Mouse (Mus musculus) thymus, postnatal 14 days (tissue): ENCODE data around the gene Pax5.
"Not testable (repeated sequence)": the region's sequence is repeated elsewhere in the genome, so short reads cannot be mapped to it uniquely, and the experiment has no call there.

Source experiments
- DNase-seq: peaks from one replicate; pipeline ENCODE4 v3.0.0; 2021

Pax5 gene

DNA sequence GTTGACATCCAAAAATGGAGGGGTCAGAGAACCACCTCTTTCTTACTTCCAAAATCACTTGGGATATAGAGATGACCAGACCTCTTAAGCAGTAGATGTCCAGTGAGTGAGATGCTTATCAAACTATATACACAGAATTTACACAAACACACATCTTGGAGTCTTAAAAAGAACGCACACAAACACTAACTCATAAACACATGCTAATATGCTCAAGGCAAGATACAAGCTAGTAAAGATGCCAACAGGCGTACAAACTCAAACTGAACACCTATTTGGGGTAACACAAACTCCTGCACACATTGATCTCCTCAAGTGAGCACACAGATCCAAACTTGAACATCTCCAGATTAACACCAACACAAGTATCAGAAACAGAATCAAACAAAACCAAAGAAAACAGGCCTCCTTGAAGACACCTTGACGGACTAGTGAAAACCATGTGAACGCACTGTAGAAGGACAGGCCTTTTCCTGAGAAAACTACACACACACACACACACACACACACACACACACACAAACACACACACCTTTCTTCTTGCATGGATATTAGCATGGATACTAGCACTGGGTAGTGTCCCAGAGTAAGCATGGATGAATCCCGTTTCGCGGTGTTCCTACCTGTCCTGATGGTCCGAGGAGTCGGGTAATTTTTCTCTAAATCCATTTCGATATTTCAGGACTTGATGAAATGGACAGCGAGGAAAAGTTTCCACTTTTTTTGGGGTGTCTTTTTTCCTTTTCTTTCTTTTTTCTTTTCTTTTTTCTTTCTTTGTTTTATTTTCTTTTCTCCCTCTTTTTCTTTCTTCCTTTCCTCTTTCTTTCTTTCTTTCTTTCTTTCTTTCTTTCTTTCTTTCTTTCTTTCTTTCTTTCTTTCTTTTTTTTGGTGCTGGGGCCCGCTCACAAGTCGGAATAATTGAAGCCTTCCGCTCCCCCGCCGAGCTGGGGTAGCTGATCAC is at the start of gene Pax5:
Pax5 (minus strand) TSS at position 748 of the 961 bp plus-strand sequence.
- DNase-seq: no peak

DNA sequence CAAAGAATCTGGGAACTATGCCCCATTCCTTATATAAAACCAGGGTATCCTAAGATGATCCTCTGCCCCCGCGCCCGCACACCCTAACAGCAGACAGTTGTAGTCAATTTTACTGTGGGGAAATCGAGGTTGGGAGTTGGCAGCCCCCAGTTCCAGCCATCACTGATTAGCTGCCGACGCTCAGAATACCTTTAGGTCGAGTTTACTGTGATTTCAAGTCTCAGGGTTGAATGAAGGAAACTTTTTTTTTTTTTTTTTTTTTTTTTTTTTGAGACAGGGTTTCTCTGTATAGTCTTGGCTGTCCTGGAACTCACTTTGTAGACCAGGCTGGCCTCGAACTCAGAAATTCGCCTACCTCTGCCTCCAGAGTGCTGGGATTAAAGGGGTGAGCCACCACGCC is 46.8 kb upstream of the Pax5 start:
- DNase-seq: not testable (repeated sequence)

DNA sequence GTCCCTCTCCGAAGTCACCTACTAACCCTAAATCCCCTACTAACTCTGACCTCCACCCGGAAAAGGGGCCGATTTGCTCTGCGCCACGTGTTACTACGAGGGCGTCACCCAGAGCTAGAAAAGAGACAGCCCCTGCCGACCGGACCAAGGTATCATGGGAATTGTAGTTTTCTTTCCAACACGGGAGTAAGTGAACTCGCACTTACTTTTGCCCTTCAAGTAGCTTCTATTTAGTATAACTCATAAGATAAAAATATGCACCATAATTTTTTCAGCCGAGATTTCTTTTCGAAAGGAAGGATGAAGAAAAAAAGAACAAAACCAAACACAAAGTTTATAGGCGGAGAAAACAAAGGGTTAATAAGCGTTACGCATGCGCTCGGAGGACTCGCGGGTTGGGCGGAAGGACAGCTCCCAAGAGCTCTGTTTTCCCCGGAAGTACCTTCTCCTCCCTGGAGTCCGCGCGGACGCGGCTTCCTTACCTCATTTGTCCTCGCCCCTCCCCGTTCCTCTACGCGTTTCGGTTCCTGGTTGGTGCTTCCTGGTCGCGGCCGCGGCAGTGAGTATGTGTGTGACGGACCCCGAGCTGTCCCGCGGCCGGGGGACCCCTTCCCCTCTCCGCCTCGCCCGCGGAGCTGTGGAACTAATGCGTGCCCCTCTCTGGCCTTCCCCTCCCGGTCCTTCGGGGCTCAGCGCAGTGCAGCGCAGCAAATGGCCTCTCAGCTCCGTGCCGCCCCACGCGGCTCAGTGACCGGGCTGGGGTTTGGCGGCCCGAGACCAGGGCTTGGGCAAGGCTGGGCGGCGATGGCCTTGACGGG is 46.1 kb upstream of the Pax5 start:
- peak; percentile 93 for DNase-seq

DNA sequence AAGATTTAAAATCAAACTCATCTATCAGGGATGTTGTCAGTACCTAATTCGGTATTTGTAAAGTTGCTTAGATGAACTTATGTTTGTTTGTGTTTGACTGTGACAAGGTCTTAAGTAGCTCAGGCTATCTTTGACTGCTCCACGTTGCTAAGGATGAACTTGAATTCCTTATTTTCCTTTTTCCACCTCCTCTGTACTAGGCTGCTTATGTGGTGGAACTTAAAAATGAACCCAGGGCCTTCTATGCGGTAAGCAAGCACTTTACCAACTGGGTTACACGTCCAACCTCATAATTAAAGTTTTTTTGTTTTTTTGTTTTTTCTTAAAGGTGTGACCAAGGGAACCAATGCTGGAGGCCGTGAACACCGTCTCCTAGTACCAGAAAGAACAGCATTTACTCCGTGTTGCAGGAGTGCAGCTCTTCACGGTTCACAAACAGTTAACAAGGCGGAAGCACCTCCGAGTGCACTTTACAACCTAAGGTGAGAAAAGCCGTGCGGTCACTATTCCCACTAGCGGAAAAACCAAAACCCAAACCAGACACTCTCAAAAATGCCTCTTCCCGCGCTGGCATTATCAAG is 45.4 kb upstream of the Pax5 start, which contains the start of gene Zcchc7:
Zcchc7 (plus strand) TSS at position 325 of the 581 bp plus-strand sequence.
- no peak for DNase-seq

DNA sequence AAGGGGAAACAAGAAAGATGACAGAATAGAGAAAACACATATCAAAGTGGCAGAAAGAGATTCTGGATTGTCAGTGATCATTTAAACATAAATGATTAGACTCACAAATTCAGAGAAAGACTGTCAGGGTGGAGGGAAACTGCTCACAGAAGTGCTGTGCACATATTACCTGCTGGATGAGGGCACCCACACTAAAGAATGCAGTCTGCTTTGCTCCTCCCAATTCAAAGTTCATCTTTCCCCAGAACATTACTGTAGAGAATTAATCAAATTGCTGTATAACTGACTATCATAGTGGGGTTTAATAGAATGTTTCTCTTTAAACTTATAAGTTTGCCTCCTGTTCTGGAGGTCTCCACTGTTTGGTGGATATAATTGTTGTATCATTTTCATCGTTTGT is 30.2 kb upstream of the Pax5 start:
- DNase-seq: no peak

DNA sequence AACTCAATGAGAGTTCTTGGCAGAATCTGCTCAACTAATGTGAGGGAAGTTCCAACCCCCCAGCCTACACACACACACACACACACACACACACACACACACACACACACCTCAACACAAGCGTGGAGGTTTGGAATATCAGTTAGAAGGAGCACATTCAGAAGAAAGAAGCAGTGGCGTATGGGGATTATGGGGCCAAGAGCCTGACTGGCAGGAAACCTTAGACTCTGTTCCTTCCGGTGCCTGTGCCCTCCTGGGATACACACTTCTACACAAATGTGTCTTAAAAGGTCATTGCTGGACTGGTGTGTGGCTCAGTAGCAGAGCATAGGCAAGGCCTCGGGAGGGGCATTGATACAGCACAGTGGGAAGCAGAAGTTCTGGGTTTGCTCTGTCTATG is 10.9 kb upstream of the Pax5 start:
- DNase-seq: no peak

DNA sequence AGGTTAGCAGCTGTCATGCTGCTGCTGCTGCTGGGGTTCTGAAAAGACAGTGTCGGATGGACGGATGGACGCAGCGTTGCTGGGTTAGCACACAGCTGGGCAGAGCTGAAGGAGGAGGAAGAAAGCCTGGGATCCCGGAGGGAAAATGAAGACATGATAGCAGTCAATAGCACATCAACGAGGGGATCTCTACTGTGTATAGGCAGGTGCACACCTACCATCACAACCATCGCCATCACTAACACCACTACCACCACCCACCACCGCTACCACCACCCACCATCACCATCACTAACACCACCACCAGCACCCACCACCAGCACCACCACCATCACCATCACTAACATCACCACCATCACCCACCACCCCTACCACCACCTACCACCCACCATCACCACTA is 9.8 kb upstream of the Pax5 start:
- DNase-seq: no peak

DNA sequence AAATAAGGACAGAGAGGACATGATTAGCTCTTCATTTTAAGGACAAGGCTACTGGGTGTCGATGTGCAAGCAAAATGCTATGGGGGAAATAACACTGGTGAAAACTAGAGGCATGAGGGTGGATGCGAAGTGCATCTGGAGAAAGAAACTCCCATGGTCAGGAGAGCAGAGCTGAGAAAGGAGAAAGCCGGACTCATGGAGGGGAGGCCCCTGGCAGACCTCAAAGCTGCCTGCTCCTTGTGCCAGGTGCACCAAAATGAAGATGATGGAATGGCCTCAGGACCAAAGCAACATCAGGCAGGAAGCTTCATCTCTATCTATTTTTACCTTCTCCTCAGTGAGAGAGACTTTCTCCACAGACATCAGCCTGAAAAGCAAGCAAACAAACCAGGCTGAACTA is 7.4 kb upstream of the Pax5 start:
- DNase-seq: no peak

DNA sequence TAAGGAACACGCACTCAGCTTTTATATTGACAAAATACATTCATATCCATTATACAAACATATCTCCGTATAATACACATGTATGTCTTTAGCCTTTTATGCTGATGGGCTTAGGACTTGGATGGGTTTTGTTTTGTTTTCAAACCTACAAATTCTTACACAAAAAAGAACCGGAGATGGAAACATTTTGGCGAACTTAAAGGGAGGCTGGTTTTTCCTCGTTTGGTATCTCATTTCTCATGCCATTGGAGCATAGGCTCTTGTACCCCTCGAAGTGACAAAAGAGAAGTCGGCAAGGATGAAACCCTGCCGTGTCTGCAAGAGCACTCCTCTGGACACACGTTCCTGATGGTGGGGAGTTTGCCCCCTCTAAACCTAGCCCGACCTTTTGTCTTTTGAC is 6.1 kb upstream of the Pax5 start:
- no peak for DNase-seq

DNA sequence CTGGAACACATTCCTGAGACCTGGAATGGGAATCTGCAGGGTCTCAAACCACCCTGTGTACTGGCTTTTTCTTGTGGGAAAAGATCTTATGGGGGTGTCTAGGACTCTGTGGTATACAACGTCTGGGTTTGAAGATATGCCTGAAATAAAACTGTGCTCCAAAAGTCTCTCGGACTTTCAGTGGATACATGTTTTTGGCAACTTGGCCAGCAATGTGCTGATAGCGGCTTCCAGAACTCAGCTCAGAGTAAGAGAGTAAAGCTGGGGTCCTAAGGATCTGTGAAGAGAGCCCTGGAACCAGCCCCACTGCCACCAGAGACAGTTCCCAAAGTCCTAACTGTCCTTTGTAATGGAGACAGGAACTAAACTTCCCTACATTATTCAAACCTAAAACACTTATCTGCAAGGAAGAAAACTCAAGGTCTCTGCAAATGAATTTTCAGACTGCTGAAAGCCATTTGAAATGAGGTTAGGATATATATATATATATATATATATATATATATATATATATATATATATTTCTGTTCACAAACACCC is 5.4 kb upstream of the Pax5 start:
- no peak for DNase-seq

DNA sequence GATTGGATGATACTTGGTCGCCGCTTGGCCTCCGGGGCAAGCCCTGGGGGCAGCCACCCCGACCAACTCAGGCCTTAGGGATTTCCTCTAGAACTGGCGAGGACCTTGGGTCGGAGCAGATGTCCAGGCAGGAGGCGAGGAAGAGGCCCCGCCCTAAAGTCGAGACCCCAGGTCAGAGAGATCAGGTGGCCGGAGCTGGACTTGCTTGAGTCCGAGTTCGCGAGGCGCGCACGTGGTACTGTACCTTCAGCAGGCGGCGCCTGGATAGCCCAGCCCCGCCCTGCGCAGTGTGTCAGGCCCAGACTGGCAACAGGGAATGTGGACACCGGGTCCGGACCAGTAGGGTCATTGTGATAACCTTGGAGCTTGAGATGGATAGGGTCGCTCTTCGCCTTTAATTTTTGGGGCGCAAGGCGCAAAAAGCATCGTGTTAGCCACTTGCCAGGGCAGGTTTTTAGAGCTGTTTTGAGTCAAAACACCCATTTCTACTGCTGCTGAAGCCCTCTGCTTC is 3.9 kb upstream of the Pax5 start:
- no peak for DNase-seq

DNA sequence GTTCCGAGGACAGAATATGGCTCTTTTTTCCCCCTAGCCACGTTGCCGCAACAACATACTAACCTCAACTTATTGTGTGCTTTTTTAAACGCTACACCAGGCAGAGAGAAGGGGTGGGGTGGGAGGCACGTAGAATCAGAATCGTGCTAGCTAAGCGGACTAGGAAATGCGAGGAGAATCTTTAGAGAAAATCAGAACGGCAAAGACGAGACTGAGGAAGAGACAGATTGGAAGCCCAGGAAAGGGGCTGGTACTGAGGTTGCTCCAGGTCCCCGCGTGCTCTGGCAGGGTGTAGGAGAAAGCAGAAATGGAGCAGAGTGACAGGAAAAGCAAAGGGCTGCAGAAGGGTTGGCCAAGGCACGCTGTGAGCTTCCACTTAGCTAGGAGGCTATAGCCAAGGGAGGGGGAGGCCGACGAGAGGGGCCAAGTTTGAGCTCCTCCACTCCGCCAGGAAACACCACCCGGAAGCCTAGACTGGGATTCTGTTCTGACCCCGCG is 3.3 kb upstream of the Pax5 start:
- no peak for DNase-seq

DNA sequence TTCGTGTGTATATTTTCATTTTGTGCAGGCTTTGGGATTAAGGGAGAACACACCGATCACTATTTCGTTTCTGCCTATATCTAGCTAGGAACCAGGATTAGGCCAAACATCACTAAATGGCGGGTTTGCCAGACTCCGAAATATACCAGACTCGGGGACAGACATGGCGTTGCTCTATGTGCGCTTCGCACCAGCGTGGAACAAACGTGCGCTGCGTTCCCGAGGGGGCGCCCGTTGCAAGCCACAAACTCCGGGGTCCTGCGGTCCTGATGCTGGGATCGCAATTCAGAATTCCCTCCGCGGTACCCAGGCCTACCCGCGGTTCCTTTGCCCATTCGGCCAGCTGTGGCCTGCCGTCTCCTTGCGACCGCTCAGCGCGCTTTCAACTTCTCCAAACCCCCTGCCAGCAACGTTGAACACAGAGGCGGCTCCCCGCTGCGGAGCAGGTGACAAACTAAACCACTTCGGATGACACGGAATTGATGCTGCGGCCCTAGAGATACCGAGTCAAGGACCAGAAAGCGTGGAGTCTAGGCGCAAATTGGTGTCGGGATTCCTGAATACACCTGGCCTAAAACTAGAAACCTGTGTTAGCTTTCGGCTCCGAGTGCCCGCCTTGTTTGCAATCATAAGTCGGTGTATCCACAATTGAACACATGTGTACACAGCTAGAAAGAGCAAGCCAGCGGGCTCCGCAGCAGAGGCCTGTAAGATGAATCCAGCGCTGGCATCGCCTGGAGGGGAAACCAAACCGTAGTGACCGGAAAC is 2.7 kb upstream of the Pax5 start:
- no peak for DNase-seq

DNA sequence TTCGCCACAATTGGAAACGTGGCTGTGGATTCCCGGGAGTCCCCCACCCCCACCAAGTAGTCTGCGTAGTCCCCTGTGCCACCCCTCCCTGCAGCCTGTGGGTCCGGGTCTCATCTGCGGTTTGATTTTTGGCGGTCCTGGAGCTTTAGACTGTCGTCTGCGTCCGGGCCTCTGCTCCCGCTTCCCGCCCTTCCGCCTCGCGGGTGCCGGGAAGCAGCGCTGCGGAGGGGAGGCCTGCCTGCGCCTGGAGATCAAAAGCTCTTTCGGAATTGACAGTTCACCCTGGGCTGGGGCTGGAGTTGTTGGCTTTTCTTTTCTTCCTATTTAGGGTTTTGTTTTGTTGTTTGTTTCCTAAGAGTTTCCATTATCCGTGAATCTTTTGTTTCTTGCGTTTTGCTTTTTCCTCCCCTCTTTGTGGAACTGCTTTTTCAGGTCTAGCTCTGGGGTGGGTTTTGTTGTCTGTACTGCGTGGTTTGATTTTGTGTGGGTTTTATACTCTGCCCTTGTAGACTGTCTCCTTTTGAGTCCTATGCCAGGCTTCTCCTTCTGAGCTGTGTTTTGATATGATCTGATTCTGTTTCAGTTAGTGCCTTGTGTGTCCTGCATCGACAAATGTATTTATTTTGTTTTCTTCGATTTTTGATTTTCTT is 1.9 kb upstream of the Pax5 start:
- no peak for DNase-seq

DNA sequence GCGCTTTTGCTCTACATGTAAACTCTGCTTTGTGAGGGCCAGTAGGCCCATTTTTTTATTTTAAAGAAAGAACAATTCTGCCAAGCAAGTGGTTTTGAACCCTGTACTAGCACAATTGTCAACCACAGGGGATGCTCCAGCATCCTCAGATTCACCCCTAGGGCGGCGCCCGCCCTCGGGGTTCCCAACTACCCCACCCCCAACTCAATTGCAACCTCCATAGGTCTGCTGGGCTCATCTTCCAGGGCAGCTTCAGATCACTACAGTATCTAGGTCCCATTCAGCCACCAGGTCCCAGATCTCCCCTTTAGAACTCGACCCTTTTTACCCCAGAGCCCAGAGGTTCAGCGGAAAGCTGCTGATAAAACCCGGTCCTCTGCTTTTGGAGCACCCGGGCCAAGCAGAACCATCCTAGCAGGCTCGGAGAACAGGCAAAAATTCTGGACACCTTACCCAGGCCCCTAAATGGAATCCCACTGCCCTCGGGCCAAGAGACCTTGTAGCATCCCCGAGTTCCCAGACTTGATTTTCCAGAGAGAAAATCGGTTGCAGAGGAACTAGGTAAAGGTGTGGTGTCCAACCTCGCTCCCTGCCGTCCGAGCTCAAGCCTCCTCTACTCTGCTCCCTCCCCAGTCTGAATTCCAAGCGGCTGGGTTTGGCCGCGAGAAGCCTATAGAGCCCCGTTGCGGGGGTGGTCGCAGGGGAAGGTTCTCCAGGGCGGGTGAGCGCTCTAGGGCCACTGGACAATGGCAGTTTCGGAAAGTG is 1.0 kb upstream of the Pax5 start:
- no peak for DNase-seq

DNA sequence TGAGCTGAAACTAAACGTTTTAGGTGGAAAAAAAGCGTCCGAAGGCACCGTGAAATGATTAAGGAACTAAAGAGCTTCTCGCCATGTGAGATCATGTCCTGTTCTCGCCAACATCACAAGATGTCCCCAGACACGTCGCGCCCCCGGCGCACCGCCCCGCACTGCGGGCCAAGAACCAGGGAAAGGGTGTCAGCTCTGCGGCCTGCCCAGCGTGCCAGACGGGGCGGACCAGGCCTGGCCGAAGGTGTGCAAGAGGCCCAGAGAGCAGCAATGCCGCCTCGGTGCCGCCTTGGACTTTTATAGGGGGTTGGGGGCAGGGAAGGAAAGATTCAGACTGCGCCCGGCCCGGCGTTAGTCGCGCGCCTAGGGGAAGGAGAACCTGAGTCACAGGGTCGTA is 412 bp upstream of the Pax5 start:
- no peak for DNase-seq

DNA sequence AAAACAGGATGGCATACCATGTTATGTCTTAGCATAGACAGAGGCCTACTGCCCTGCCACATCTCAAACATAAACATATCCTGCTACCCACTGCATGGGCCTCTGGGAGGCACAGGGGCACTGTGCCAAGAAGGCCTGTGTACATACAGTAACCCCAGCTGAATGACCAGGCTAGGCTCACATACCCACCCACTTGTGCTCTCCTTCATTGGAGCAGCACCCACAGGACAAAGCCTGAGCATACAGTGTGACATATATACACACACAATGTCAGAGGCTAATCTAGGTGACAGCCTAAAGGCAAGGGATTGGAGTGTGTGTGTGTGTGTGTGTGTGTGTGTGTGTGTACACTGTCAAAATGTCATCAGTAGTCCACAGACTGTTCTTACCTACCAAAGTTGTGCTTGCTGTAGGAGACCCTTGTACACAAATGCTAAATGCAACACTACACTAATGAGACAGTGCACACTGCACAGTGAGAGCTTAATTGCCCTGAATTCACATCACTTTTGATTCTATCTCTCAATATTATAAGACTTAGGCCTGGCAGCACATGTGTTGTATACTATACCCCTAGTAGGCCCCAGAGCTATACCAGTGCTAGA is 1.1 kb downstream of the Pax5 start:
- no peak for DNase-seq

DNA sequence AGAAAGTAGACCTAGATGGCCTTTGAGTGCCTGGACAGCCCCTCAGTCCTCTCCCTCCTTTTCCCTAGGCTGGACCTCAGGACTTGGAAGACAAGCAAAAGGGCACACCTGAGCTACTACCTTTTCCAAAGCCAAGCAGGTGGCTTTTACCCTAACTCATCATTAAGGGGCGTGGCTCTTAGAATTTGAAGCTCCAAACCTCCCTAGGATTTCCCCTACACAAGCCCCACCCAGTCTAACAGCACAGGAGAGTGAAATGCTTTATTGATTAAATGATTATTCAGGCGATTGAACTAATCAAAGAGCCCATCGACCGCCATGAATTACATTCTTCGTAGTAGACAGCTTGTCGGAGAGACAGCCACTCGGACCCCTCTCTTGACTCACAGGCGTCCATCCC is 2.0 kb downstream of the Pax5 start:
- DNase-seq: no peak

DNA sequence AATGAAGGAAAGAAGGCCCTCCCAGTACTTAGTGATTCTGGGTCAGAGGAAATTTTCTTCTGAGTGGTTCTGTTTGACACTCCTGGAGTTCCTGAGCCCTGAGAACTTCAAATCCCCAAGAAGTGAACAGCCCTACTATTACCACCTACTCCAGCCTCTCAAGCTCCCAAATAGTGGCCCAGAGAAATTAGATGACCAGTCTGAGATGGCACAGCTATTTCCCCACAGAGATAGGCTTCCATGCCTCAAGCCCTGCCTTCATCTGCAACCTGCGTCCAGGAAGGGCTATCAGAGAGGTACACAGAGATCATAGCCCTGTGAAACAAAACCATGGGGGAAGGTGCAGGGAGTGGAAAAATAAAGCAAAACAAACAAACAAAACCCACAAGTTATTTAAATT is 3.4 kb downstream of the Pax5 start:
- DNase-seq: no peak

DNA sequence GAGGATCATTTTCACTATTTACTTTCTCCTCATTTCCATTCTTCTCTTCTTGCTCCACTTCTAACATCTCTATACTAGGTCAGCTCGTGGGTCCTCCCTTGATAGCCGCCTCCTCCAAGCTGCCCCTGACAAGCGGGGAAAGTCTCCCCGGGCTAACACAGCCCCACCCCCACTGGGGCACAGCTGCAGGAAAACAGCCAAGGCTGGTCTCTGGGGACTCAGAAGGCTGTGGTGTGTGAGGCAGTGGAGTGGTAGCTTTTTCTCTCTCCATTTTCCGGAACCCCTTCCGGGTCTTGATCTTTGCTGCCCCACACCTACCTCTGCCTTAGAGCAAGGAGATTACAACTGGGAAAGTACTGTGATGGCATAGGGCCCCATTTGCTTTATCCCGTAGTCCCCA is 4.3 kb downstream of the Pax5 start:
- DNase-seq: no peak
